Mouse (Mus musculus) forelimb bud, embryonic 11.5 days (tissue): ENCODE results near the gene Oat.

Source experiments
- DNase-seq: peaks from one replicate; pipeline ENCODE4 v3.0.0-alpha.2; 2012; ENCODE audit warnings: low read depth, low spot score

Gene Oat

GRCm38 (mm10) chr7:132576116-132576650 is at the start of gene Oat:
Gene Oat (minus strand): TSS chr7:132576398.
- peak; percentile 95 for DNase-seq

DNA sequence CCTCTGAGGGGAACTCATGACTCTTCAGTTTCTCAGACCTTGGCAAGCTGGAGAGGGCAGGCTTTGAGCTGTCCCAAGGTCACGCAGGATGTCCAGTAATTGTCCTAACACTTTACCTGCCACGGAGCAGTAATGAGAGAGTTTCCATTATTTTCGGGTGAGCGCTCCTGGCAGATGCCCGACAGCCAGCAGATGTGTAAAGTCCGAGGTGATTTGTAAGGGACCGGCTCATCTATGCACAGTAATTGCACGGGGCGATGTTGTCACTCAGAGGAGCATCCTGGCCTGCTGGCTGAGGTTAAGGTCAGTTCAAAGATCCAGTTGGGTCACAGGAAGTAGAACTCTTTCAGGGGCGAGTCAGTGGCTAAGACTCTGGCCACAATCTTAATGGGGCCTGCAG is 48.0 kb upstream of the Oat start:
- no peak for DNase-seq

DNA sequence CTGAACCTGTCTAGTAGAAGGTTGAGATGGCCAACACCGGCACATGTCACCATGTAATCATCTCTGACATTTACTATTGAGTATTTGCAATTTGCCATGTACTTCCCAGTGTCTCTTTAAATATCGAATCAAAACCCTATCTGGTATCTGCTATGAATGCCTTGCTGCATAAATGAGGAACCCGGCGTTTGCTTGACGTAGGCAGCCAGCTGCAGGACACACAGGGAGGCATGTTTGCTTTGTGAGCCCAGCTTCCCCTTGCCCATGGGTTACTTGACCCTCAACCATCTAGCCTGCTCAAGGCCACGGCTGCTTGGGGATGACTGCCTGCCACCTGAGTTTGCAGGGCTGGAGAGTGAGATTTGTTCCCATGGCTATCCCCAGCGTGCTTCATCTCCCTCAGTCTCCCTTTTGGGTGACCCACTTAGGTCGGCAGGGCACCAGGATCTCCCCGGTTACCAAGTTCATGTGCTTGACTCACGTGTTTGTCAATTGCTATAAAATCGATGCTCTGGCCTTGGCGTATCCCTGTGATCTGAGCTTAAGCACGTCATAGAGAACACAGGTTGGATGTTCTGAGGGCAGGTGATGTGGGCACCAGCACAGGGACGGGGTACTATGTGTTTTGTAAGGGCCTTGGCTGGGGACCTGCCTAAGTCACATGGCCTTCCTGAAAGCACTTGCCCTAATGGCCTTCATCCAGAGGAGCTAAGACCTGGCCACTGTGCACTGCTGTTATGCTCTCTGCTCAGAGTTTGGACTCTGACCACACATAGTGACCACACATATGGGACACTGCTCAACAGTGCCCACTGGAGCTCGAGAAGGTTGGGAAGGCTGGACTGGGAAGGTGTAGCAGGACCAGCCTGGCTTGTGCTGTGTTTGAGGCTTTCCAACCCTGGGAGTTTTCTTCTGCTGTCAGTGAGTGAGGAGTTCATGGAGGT is 44.0 kb upstream of the Oat start:
- DNase-seq: no peak

- DNase-seq: no peak
Observed at GRCm38 (mm10) chr7:132619549-132619948, 43.4 kb upstream of the Oat start.

- DNase-seq: no peak
Observed at GRCm38 (mm10) chr7:132617021-132617564, 40.9 kb upstream of the Oat start.

DNA sequence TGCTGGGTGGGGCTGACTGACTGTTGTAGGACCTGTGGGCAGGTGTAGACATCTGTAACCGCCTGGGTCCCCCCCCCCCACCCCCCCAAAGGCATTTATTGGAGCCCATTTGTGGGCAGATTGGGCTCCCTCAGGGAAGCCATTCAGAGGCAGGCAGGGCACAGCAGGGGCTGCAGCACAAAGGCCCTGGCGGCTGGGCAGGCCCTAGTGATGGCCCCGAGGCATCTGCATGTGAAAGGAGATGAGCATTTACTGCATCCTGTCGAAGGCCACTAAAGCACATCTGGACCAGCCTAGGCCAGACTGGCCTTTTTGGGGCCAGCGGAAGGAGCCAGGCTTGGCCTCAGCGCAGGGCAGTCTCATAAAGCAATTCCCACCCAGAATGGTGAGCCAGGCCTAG is 40.2 kb upstream of the Oat start:
- no peak for DNase-seq

GRCm38 (mm10) chr7:132615346-132615745 is 39.1 kb upstream of the Oat start:
- DNase-seq: no peak

GRCm38 (mm10) chr7:132611530-132611929 is 35.3 kb upstream of the Oat start:
- DNase-seq: no peak

DNA sequence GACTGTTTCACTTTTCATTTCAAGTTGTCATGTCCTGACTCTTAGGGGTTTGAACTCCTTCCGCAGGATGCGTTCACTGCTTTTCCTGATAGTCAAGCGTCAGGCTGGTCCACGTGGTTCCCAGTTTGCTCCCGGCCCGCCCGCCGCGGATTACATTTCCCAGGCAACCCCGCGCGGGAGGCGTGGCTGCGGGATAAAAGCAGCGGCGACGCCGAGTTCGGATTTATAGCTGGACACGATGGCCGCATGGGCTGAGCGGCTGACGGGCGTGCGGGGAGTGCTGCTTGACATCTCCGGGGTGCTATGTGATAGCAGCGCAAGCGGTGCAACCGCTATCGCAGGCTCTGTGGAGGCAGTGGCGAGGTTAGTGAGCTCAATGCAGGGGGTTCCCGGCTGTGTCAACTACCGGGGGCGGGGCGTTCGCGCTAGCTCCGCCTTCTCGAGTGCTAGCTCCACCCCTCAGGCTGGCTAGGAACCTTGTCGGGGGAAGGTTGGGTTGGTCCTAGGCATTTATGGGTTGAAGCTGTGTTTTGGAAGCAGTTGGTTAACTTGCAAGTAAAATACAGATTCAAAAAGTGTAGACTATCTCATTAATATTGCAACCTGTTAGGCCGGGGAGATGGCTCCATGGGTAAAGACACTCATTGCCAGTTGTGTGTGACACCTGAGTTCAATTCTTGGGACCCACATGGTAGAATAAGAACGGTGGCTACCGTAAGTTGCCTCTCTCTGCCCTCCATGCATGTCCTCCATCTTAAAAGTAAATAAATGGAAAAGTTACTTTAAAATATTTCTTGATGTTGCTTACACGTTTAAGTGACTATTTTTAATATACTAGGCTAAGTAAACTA is 34.5 kb upstream of the Oat start, which contains the start of gene Lhpp:
Gene Lhpp (plus strand): TSS at position 171 of the 851 bp plus-strand sequence.
- peak; percentile 75 for DNase-seq

DNA sequence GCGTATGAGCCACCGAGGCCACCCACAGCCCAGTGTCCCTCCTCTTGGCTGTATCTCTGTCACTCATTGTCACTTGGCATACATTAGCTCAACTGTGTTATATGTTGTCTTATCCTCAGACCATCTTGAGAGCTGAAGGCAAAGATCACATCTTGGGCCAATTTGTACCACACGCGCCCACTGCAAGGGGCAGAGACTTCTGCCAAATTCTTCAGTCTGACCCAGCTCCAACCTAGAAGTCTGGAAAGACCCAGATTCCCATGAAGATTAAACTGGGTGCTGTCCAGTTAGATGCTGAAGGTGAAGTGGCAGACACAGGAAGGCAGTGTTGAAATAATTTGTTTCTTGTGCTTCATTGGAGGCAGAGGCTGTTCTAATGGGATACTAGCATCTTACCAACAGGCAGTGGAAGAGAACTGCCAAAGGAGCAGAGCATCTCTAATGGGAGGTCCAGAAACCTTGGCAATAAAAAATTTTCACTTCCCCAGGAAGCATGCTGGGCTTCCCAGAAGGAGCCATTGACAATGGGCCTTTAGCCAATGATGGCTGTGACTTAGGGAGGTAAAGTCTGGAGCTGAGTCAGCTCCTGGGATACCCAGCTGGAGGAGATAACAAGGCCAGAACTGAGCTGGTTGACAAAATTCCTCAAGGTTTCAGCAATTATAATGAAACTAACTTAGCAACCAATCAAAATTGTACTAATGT is 32.3 kb upstream of the Oat start:
- no peak for DNase-seq

DNA sequence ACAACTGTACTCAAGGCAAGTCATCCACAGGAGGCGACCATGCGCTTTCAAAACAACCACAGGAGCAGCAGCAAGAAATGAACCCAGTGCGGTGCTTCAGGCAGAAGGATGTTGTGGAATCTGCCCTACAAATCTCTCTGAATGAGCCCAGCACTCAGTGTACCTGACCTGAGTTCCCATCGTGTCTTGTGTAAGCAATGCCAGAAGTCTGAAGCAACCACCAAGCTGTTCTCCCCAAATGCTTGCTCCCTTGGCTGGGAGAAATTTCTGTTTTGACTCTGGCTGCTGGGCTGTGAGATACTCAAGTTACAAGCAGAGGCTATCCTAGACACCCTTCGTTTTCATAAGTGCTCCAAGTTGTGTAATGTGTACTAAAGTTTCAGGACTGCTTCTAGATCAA is 29.5 kb upstream of the Oat start:
- no peak for DNase-seq

DNA sequence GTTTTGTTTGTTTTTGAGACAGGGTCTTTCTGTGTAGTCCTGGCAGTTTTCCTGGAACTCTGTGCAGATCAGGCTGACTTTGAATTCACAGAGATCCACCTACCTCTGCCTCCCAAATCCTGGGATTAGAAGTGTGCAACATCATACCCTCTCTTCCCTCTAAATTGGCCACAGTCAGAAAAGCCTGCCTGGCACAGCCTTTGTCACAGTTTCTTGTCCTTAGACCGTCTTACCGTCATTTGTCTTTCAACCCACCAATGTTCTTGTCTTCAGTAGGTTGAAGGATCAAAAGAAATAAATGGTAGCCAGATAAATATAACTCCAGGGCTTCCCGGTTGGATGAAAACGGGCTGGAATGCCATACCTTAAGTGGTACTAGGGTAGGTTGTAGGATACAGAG is 28.5 kb upstream of the Oat start:
- no peak for DNase-seq

GRCm38 (mm10) chr7:132600926-132601325 is 24.7 kb upstream of the Oat start:
- DNase-seq: no peak

- DNase-seq: no peak
Observed at GRCm38 (mm10) chr7:132600026-132600425, 23.8 kb upstream of the Oat start.

GRCm38 (mm10) chr7:132599071-132599975 is 23.1 kb upstream of the Oat start, which contains the start of gene Nkx1-2:
Gene Nkx1-2 (minus strand): TSS chr7:132599637.
- DNase-seq: no peak

DNA sequence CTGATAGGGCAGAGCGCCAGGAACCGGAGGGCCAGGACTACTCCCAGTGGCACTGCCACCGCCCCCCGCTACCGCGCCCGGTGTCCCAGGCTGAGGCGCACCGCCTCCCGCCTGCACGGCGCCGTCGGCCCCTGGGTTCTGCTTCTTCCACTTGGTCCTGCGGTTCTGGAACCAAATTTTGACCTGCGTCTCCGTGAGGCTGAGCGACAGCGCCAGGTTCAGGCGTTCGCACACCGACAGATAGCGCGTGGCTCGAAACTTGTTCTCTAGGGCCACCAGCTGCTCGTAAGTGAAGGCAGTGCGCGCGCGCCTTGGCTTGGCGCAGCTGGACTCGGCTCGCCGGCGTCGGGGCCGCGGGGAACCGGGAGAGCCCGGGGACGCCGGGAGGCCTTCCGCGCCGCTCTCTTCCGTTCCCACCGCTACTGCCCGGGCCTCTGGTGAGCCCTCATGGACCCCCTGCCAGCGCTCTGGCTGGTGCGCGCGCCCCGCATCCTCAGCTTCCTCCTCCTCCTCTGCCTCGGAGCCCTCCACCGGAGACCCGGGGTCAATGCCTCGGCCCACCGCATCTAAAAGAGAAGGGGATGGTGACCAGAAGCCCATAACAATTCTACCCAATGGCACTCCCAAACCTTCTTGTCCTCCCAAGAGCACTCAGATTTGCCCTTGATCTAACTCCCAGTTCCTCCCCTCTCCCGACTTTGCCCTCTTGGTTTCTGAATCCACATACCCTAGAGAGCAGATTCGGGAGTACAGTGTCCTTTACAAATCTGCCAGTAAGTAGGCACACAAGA is 21.2 kb upstream of the Oat start:
- DNase-seq: no peak

- DNase-seq: no peak
Observed at GRCm38 (mm10) chr7:132596557-132597250, 20.5 kb upstream of the Oat start.

DNA sequence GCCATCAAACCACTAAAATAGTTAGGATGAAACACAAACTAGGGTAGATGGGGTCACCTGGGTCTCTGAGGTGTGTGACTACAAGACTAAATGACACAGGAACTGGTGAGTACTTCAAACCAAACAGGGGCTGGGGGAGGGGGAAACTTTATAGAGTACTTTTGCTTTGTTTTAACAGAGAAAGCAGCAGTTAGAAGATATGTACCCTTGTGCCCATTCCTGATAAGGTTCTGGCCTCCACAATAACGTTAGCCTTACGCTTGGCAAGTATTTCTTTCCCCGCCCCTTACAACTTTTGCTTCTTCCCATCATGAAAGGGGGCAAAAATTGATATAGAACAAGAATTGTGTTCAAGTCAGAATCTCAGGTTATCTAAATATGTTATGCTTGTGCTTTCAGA is 19.6 kb upstream of the Oat start:
- no peak for DNase-seq

- no peak for DNase-seq
Observed at GRCm38 (mm10) chr7:132594325-132594724, 18.1 kb upstream of the Oat start.
